18 mouse cellular contexts compared by ENCODE assay signal in genomic region chr11:107226431-107226830, GRCm38 (mm10). TPM values are rescaled to one million over a fixed set of nuclear protein-coding genes. Genes with fewer than 3 reads are reported as not detected.
DNase-seq lines count a peak whose midpoint lies in the region; ATAC-seq and TF ChIP-seq lines count a peak whose summit lies in the region.
"Had no signal": no experiment of that assay in that cellular context is flagged by ENCODE, and none has a peak within 500 bp of the region (broad histone marks: within the 10 kb centered on the region; RNA-seq: fewer than 3 reads in every experiment).

No protein-coding gene starts in this region.

- intact Hi-C loops in heart, adult 2 months (cut with DNase I), result no loop called here

- H3K9ac ChIP-seq in heart, adult 2 months (ENCODE audit: low read depth, low read length), result no peak overlapping the region
- H3K9ac ChIP-seq in liver, adult 2 months (ENCODE audit: low read depth, low read length), result no peak overlapping the region
- no peak overlapping the region for H3K9ac ChIP-seq in liver, embryonic 12.5 days
- H3K9ac ChIP-seq: embryonic facial prominence, embryonic 12.5 days; forebrain, embryonic 12.5 days had no signal

- TF ChIP-seq EP300 in heart, adult 2 months (IDR thresholded peaks at IDR 0.05; ENCODE audit: insufficient read depth, low read depth, low read length), result no peak

- H3K4me3 ChIP-seq in heart, adult 2 months, result no peak overlapping the region
- H3K4me3 ChIP-seq in liver, adult 2 months (ENCODE audit: insufficient read depth, low read depth, low read length), result no peak overlapping the region
- no peak overlapping the region for H3K4me3 ChIP-seq in liver, embryonic 12.5 days
- H3K4me3 ChIP-seq in forebrain, embryonic 10.5 days, result no peak overlapping the region
- H3K4me3 ChIP-seq: embryonic facial prominence, embryonic 10.5 days; embryonic facial prominence, embryonic 12.5 days; forebrain, embryonic 12.5 days had no signal

- TF ChIP-seq POLR2A in heart, adult 2 months (IDR thresholded peaks at IDR 0.05; ENCODE audit: insufficient read depth, low read depth, low read length), result no peak
- no peak for TF ChIP-seq POLR2A in liver, adult 2 months (IDR thresholded peaks at IDR 0.05; ENCODE audit: extremely low read depth, insufficient read depth, low read length)

- H3K27me3 ChIP-seq in heart, adult 2 months (ENCODE audit: control insufficient read depth, insufficient read depth, low read length), result no peaks in the 10 kb centered on the region
- H3K27me3 ChIP-seq in liver, adult 2 months (ENCODE audit: control insufficient read depth, insufficient read depth, low read length), result no peaks in the 10 kb centered on the region
- H3K27me3 ChIP-seq in liver, embryonic 12.5 days (replicated peaks), result no peaks in the 10 kb centered on the region
- H3K27me3 ChIP-seq in forebrain, embryonic 10.5 days (ENCODE audit: poor library complexity, severe bottlenecking), result peaks cover 5% of the 10 kb centered on the region; the same call in 1 of the 2 replicates
- H3K27me3 ChIP-seq: embryonic facial prominence, embryonic 12.5 days; forebrain, embryonic 12.5 days had no signal

- H3K4me2 ChIP-seq in liver, embryonic 12.5 days, result no peak overlapping the region
- H3K4me2 ChIP-seq: embryonic facial prominence, embryonic 12.5 days; forebrain, embryonic 12.5 days had no signal

- no peaks in the 10 kb centered on the region for H3K79me2 ChIP-seq in heart, adult 2 months (replicated peaks; ENCODE audit: control insufficient read depth, insufficient read depth, low read length)
- no peaks in the 10 kb centered on the region for H3K79me2 ChIP-seq in liver, adult 2 months (ENCODE audit: control insufficient read depth, insufficient read depth, low read length)

- no peak for ATAC-seq in liver, embryonic 12.5 days
- ATAC-seq: forebrain, embryonic 14.5 days; forebrain, embryonic 16.5 days had no signal

- DNase-seq in heart, adult 2 months, result no peak
- DNase-seq in heart, adult 9 months (ENCODE audit: low spot score in 2 of 2), result no peak
- DNase-seq in liver, adult 2 months (ENCODE audit: extremely low read depth, low read depth, low spot score), result peak; percentile 91
- no peak for DNase-seq in forebrain, embryonic 10.5 days (ENCODE audit: extremely low spot score, low spot score)
- DNase-seq: adrenal gland, adult 2 months; adrenal gland, postnatal 10 days; adrenal gland, postnatal 25 days; cerebellum, adult 11-12 months; cerebellum, adult 2 months; cerebellum, adult 9-10 months; cerebellum, postnatal 10 days; cerebellum, postnatal 25 days had no signal

- peaks cover 7% of the 10 kb centered on the region for H3K4me1 ChIP-seq in heart, adult 2 months (ENCODE audit: control insufficient read depth, insufficient read depth, low read length)
- H3K4me1 ChIP-seq in liver, adult 2 months (ENCODE audit: control insufficient read depth, insufficient read depth, low read length), result peaks cover 2% of the 10 kb centered on the region; the same call in 1 of the 2 replicates
- H3K4me1 ChIP-seq in liver, embryonic 12.5 days, result no peaks in the 10 kb centered on the region
- H3K4me1 ChIP-seq in forebrain, embryonic 10.5 days, result peaks cover 22% of the 10 kb centered on the region

- no peaks in the 10 kb centered on the region for H3K9me3 ChIP-seq in liver, embryonic 12.5 days (replicated peaks)
- peaks cover 7% of the 10 kb centered on the region; the same call in 1 of the 2 replicates for H3K9me3 ChIP-seq in forebrain, embryonic 10.5 days
- H3K9me3 ChIP-seq: embryonic facial prominence, embryonic 10.5 days; forebrain, embryonic 12.5 days had no signal

- WGBS in heart, adult 2 months, result 89% methylated on average over 1 of the region's 1 CpGs
- WGBS in liver, adult 2 months, result 37% methylated on average over 1 of the region's 1 CpGs
- 94% methylated on average over 1 of the region's 1 CpGs for WGBS in liver, embryonic 12.5 days (ENCODE audit: insufficient replicate concordance)
- WGBS in forebrain, embryonic 10.5 days, result 97% methylated on average over 1 of the region's 1 CpGs

- peaks cover 8% of the 10 kb centered on the region; the same call in 1 of the 2 replicates for H3K36me3 ChIP-seq in heart, adult 2 months (ENCODE audit: control insufficient read depth, insufficient read depth, low read length)
- H3K36me3 ChIP-seq in liver, adult 2 months (ENCODE audit: control insufficient read depth, insufficient read depth, low read length), result peaks cover 8% of the 10 kb centered on the region; the same call in 1 of the 2 replicates
- H3K36me3 ChIP-seq in liver, embryonic 12.5 days, result peaks cover 18% of the 10 kb centered on the region
- H3K36me3 ChIP-seq in forebrain, embryonic 10.5 days (replicated peaks), result peaks cover 46% of the 10 kb centered on the region

- peak overlapping the region; percentile 85 for H3K27ac ChIP-seq in heart, adult 2 months
- H3K27ac ChIP-seq in liver, adult 2 months (replicated peaks; ENCODE audit: insufficient read depth, low read depth, low read length), result peak overlapping the region; percentile 68
- H3K27ac ChIP-seq in liver, embryonic 12.5 days, result no peak overlapping the region
- H3K27ac ChIP-seq in forebrain, embryonic 10.5 days, result no peak overlapping the region
- H3K27ac ChIP-seq: embryonic facial prominence, embryonic 10.5 days; embryonic facial prominence, embryonic 12.5 days; forebrain, embryonic 12.5 days had no signal

- TF ChIP-seq CTCF in heart, adult 2 months (IDR thresholded peaks at IDR 0.05), result no peak
- TF ChIP-seq CTCF in liver, adult 2 months (IDR thresholded peaks at IDR 0.05; ENCODE audit: low read depth, low read length), result no peak

RNA-seq across cellular contexts. Expression of gene Nol11, which starts 37.2 kb away (rescaled TPM):
- 10 to 100 TPM; 18.3 to 18.6 TPM for total RNA-seq in heart, adult 2 months (2021)
- 8.2 and 13.9 TPM in 2 replicates for polyA plus RNA-seq in heart, adult 2 months (2012; rRNA removed)
- total RNA-seq in liver, adult 2 months (2014; rRNA removed), result 9.0 and 10.1 TPM in 2 replicates
- 4.1 and 4.6 TPM in 2 replicates for polyA plus RNA-seq in liver, adult 2 months (2012; rRNA removed)
- 43.2 and 46.2 TPM in 2 replicates for polyA plus RNA-seq in liver, embryonic 12.5 days (2016; fragmentation: Nextera tagmentation; extraction: Ambion mirVana)
- 77.3 and 84.4 TPM in 2 replicates for polyA plus RNA-seq in forebrain, embryonic 10.5 days (2016; fragmentation: Nextera tagmentation; extraction: Ambion mirVana)

Comparison
In these comparisons a context has a peak if more than half of its experiments do, and no peak if none do; other contexts are left out.
1. H3K27ac ChIP-seq: peak in heart, adult 2 months (single experiment) and liver, adult 2 months (single experiment); none in liver, embryonic 12.5 days (single experiment) and forebrain, embryonic 10.5 days (single experiment).